In genomic region chr4:131215682-131216081, GRCm38 (mm10) we compare ENCODE assay signal across 21 mouse cellular contexts.
"Had no signal": no experiment of that assay in that cellular context is flagged by ENCODE, and none has a peak within 500 bp of the region (broad histone marks: within the 10 kb centered on the region; RNA-seq: fewer than 3 reads in every experiment).

No protein-coding gene starts in this region.

- DNase-seq: kidney, adult 2 months; kidney, postnatal 36 days; left cerebral cortex, postnatal 4 days; lung, adult 18-20 months; lung, postnatal 10 days; lung, postnatal 4 days; retina, postnatal 1 day; right cerebral cortex, postnatal 25 days; spleen, adult 18-20 months; thymus, postnatal 25 days had no signal

- ATAC-seq: intestine, postnatal 0 days; midbrain, embryonic 16.5 days had no signal

- H3K4me1 ChIP-seq: liver, embryonic 15.5 days; neural tube, embryonic 13.5 days; stomach, embryonic 15.5 days had no signal

- H3K4me3 ChIP-seq: limb, embryonic 12.5 days; limb, embryonic 15.5 days; liver, embryonic 15.5 days; midbrain, embryonic 12.5 days; myocyte; neural tube, embryonic 13.5 days; stomach, embryonic 15.5 days had no signal

- H3K4me2 ChIP-seq: limb, embryonic 12.5 days; limb, embryonic 15.5 days; liver, embryonic 11.5 days; liver, embryonic 15.5 days; midbrain, embryonic 12.5 days; neural tube, embryonic 13.5 days; stomach, embryonic 15.5 days had no signal

- H3K27ac ChIP-seq: kidney, postnatal 0 days; limb, embryonic 12.5 days; limb, embryonic 15.5 days; liver, embryonic 15.5 days; midbrain, embryonic 12.5 days; neural tube, embryonic 13.5 days; stomach, embryonic 15.5 days had no signal

- H3K9me3 ChIP-seq: limb, embryonic 15.5 days; liver, embryonic 15.5 days; stomach, embryonic 15.5 days had no signal

- H3K36me3 ChIP-seq: limb, embryonic 12.5 days; limb, embryonic 15.5 days; liver, embryonic 15.5 days; midbrain, embryonic 12.5 days; neural tube, embryonic 13.5 days; stomach, embryonic 15.5 days had no signal

- H3K9ac ChIP-seq: limb, embryonic 12.5 days; limb, embryonic 15.5 days; liver, embryonic 15.5 days; midbrain, embryonic 12.5 days; neural tube, embryonic 13.5 days; stomach, embryonic 15.5 days had no signal

- H3K27me3 ChIP-seq: limb, embryonic 12.5 days; limb, embryonic 15.5 days; liver, embryonic 15.5 days; midbrain, embryonic 12.5 days; neural tube, embryonic 13.5 days; stomach, embryonic 15.5 days had no signal
